Mouse (Mus musculus) induced T-regulatory cell, adult 2 months (primary cell): ENCODE data around the gene Aldh3b2.
"Not testable (repeated sequence)": the region's sequence is repeated elsewhere in the genome, so short reads cannot be mapped to it uniquely, and the experiment has no call there.

Experiments
- DNase-seq: peaks from one replicate; pipeline ENCODE4 v3.0.0-alpha.2; 2012; ENCODE audit warnings: low read depth

The Aldh3b2 gene

DNA sequence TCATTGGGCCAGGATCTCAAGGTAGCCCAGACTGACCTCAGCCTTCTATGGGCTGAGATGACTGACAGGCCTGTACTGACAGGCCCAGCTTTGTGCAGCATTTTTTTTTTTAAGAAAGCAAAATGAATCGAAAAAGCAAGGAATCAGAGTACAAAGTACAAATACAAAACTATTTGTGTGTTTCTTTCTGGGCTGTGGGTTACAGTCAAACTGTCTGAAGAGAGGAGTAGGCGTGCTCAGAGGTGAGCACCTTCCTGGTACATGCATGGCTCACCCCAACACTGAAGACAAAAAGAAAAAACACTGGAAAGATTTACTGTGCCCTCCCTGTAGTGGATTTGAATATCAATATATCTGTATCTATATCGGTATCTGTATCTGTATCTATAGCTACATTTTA is 24.3 kb upstream of the Aldh3b2 start:
- no peak for DNase-seq

GRCm38 (mm10) chr19:3948546-3948945 is 23.6 kb upstream of the Aldh3b2 start:
- no peak for DNase-seq

GRCm38 (mm10) chr19:3950331-3950730 is 21.8 kb upstream of the Aldh3b2 start:
- no peak for DNase-seq

GRCm38 (mm10) chr19:3951461-3951860 is 20.7 kb upstream of the Aldh3b2 start:
- DNase-seq, result no peak

GRCm38 (mm10) chr19:3952099-3952498 is 20.0 kb upstream of the Aldh3b2 start:
- no peak for DNase-seq

GRCm38 (mm10) chr19:3955033-3955432 is 17.1 kb upstream of the Aldh3b2 start:
- no peak for DNase-seq

DNA sequence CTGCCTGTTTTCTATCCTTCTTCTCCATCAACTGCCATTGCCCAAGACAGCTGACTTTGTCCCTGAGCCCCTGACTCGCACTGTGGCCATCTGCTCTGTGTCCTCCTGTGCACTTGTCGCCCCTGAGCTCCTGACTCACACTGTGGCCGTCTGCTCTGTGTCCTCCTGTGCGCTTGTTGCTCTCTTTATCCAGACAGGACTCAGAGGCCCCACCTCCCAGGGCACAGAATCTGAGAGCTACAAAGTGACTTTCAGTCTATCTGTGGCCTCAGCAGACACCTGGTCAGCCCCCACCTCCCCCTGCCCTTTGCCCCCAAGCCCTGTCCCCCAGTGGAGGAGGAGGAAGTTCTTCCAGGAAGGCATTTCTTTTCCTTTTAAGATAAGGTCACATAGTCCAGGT is 16.3 kb upstream of the Aldh3b2 start:
- DNase-seq, result no peak

DNA sequence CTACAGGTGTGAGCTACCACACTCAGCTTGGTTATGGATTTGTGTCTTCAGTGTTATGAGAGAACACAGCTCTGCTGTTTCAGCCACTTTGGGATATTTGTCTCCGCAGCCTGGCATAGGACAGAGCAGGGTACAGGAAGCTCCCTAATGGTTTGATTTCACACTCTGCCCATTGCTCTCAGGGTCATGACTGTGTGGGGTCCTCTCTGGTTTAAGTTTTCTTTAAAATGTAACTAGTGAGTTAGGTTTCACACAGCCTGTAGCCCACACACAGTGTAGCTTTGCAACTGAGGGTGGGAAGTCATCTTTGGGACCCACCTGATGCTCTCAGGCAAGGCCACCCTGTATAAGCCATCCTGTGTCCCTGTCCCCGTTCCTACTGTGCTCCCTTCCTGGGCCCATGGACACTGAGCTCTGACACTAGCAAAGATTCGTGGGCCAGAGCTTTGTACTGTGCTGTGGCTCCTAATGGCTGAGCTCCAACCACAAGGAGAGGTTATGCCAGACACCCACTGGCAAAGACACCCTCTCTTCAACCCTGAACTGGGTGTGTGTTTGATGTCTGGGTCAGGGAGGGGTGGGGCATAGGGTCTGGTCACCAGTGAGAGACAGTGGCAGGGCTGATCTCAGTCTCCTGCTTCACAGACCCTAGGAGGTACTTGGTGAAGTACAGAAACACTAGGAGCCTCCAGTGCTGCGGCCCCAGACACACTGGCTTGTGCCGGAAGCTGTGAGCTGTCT is 14.7 kb upstream of the Aldh3b2 start:
- not testable (repeated sequence) for DNase-seq

DNA sequence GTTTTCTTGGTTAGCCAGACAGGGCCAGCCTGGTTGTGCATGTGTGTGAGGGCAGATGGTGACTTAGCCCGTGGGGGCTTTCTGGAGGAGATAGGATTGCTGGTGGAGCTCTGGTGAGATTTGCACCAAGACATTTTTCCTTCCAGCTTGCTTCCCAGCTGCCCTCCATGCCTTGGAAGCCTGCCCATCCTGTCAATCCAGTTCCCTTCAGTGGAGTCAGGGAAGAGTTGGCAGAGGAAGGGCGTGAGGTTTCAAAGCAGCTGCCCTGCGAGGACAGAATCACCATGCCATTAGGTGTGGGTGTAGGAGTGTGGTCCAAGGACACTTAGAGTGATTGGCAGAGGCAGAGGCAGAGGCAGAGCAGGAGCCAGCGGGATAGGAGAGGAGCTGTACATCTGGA is 13.7 kb upstream of the Aldh3b2 start, which contains the start of gene Aldh3b3:
Gene Aldh3b3 (plus strand): TSS at position 176 of the 400 bp plus-strand sequence.
- no peak for DNase-seq

- no peak for DNase-seq
These were observed 13.1 kb upstream of the Aldh3b2 start for GRCm38 (mm10) chr19:3959030-3959429.

DNA sequence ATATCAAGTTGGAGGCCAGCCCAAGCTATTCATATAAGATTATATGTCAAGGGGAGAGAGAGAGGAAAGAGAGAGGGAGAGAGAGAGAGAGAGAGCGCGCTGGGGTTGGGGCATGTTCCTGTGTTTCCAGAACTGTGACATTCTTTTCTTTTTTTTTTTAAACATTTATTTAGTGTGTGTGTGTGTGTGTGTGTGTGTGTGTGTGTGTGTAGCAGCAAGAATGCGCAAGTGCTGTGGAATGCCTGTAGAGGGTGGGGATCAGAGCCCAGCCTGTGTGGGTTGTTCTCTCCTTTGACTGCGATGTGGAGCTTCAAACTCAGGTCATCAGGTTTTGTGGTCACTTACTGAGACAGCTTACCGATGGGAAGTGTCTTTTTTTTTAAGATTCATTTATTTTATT is 11.9 kb upstream of the Aldh3b2 start:
- no peak for DNase-seq

- not testable (repeated sequence) for DNase-seq
These were observed 10.3 kb upstream of the Aldh3b2 start for GRCm38 (mm10) chr19:3961805-3962204.

GRCm38 (mm10) chr19:3962469-3962868 is 9.7 kb upstream of the Aldh3b2 start:
- peak; percentile 53 for DNase-seq

DNA sequence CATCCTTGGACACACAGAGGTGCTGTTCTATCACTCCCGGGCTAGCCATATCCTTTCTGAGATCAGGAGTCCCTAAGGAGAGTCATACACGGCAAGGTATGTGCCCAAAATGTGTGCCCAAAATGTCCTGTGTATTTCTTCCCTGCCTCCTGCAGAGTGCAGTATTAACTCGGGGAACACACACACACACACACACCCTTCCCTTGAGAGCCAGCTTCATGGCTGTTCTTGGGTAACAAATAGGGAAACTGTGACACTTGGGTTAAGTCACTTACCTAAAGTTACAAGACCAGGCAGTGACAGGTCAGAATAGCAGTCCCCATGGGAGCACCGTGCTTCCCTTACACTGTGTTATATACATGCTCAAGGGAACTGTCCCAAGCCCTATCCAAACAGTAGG is 8.1 kb upstream of the Aldh3b2 start:
- DNase-seq, result no peak

GRCm38 (mm10) chr19:3966330-3967075 is 5.6 kb upstream of the Aldh3b2 start:
- DNase-seq, result no peak

- no peak for DNase-seq
These were observed 4.9 kb upstream of the Aldh3b2 start for GRCm38 (mm10) chr19:3967258-3967657.

DNA sequence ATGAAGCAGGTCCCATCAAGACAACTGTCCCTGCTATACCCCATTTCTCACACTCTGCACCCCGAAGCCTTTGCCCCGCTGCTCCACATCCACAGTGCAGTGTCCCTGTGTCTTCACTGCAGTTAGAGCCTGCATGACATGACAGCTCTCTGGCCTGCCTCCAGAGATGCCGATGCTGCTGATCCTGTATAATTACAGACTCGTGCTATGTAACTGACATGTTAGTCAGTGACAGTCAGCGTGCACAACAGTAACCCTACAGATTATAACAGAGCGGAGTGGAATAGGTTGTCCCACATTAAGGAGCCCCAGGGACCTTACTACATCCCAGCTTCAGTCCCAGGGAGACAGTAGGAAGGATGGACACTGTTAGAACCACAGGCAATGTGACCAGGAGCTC is 2.5 kb downstream of the Aldh3b2 start:
- not testable (repeated sequence) for DNase-seq

DNA sequence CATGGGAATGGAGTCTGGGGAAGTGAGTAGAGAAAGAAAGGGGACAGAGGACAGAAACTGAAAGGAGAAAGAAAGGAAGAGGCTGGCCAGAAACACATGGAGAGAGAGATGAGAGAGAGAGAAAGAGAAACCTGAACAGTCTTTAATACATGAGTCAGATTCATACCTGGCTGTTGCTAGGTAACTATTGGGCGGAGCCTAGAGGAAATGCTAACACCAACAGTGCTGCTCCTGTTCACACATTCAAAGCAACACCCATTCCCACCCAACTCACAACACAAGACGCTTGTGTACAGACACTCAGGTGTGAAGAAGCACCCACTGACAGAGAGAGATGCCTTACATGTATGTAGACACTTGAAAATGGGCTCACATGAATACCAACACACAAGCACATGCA is 3.7 kb downstream of the Aldh3b2 start:
- DNase-seq, result peak; percentile 80

- peak; percentile 92 for DNase-seq
These were observed 8.2 kb downstream of the Aldh3b2 start for GRCm38 (mm10) chr19:3980309-3980708.

DNA sequence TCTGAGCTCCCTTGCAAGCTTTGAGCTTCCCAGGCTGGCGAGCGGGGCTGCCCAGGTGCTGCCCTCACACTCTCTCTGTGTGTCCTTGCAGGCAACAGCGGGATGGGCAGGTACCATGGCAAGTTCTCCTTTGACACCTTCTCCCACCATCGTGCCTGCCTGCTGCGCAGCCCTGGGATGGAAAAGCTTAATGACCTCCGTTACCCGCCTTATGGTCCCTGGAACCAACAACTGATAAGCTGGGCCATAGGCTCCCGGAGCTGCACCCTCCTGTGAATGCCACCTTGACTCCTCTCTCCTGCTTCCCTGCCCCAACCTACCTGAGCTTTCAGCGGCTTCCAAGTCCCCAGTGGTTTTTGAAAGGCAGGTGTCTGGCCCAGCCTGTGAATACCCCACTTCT is 8.8 kb downstream of the Aldh3b2 start:
- DNase-seq, result no peak

GRCm38 (mm10) chr19:3983527-3984200 is 11.5 kb downstream of the Aldh3b2 start:
- DNase-seq, result no peak

GRCm38 (mm10) chr19:3985261-3985681 is 13.1 kb downstream of the Aldh3b2 start:
- no peak for DNase-seq

GRCm38 (mm10) chr19:3986334-3986733 is 14.2 kb downstream of the Aldh3b2 start, which contains the start of gene Acy3:
Gene Acy3, plus strand, starts transcription at chr19:3986570.
- peak; percentile 33 for DNase-seq
